Mouse (Mus musculus) brain, embryonic 14.5 days (tissue): ENCODE data around the gene Ncam1.

Source experiments
- CTCF ChIP-seq: fragments of 200-500 bp; IDR thresholded peaks from 2 replicates; pipeline ENCODE4 v1.5.1; 2012; ENCODE audit warnings: inconsistent platforms, mild to moderate bottlenecking, moderate library complexity, borderline replicate concordance; ENCODE audit not compliant: insufficient read depth, insufficient read length; ENCODE audit errors: extremely low read depth
- POLR2A ChIP-seq: fragments of 200-500 bp; IDR thresholded peaks from 2 replicates; pipeline ENCODE4 v1.6.1; 2012; ENCODE audit warnings: mild to moderate bottlenecking, inconsistent platforms, borderline replicate concordance; ENCODE audit not compliant: poor library complexity, insufficient read depth, insufficient read length, severe bottlenecking; ENCODE audit errors: extremely low read depth

GRCm38 (mm10) chr9:49551353-49551752 lies 247.4 kb downstream of the Ncam1 start:
- TF ChIP-seq CTCF (no peak), POLR2A (no peak)
